Mouse (Mus musculus) urinary bladder, postnatal 14 days (tissue): ENCODE results near the gene Scrn1.

Experiments
- DNase-seq: peaks from one replicate; pipeline ENCODE4 v3.0.0; 2021; ENCODE audit warnings: low spot score

Scrn1 gene

GRCm38 (mm10) chr6:54565012-54565411, 1.3 kb downstream of the Scrn1 start:
- peak; percentile 6 for DNase-seq

GRCm38 (mm10) chr6:54564506-54564991, 1.7 kb downstream of the Scrn1 start:
- DNase-seq: no peak

- no peak for DNase-seq
Observed at GRCm38 (mm10) chr6:54563561-54563960, 2.7 kb downstream of the Scrn1 start.

GRCm38 (mm10) chr6:54562018-54562809, 4.1 kb downstream of the Scrn1 start:
- DNase-seq: no peak

- DNase-seq: no peak
Observed at GRCm38 (mm10) chr6:54558466-54558865, 7.8 kb downstream of the Scrn1 start.

GRCm38 (mm10) chr6:54557671-54558070, 8.6 kb downstream of the Scrn1 start:
- no peak for DNase-seq

- DNase-seq: no peak
Observed at GRCm38 (mm10) chr6:54555816-54556215, 10.5 kb downstream of the Scrn1 start.

- no peak for DNase-seq
Observed at GRCm38 (mm10) chr6:54554341-54555110, 11.8 kb downstream of the Scrn1 start.

- no peak for DNase-seq
Observed at GRCm38 (mm10) chr6:54553632-54554031, 12.7 kb downstream of the Scrn1 start.

GRCm38 (mm10) chr6:54552721-54553413, 13.4 kb downstream of the Scrn1 start:
- DNase-seq: no peak

- DNase-seq: no peak
Observed at GRCm38 (mm10) chr6:54550801-54551323, 15.4 kb downstream of the Scrn1 start.

- no peak for DNase-seq
Observed at GRCm38 (mm10) chr6:54549311-54549710, 17.0 kb downstream of the Scrn1 start.

GRCm38 (mm10) chr6:54548314-54549019, 17.8 kb downstream of the Scrn1 start:
- DNase-seq: no peak

GRCm38 (mm10) chr6:54543646-54544045, 22.6 kb downstream of the Scrn1 start:
- no peak for DNase-seq

- DNase-seq: no peak
Observed at GRCm38 (mm10) chr6:54542836-54543235, 23.5 kb downstream of the Scrn1 start.

- DNase-seq: peak; percentile 47
Observed at GRCm38 (mm10) chr6:54540252-54540887, 25.9 kb downstream of the Scrn1 start.

- DNase-seq: no peak
Observed at GRCm38 (mm10) chr6:54539396-54539795, 26.9 kb downstream of the Scrn1 start.

- no peak for DNase-seq
Observed at GRCm38 (mm10) chr6:54538773-54539173, 27.5 kb downstream of the Scrn1 start.

GRCm38 (mm10) chr6:54537053-54537452, 29.2 kb downstream of the Scrn1 start:
- no peak for DNase-seq

GRCm38 (mm10) chr6:54535485-54535884, 30.8 kb downstream of the Scrn1 start:
- no peak for DNase-seq

GRCm38 (mm10) chr6:54531048-54531481, 35.2 kb downstream of the Scrn1 start:
- DNase-seq: no peak
